Mouse (Mus musculus) A20 (cell line): ENCODE measurements at regions not wholly inside any gene's neighbourhood (a gene's known extent, or its start where the extent isn't known, plus 50 kb on each side); places are given as distances from the start of the nearest gene placed in this dataset.

Source experiments
- DNase-seq: peaks from one replicate; pipeline ENCODE4 v3.0.0-alpha.2; 2011; ENCODE audit warnings: low read depth, low spot score

- DNase-seq: no peak
These were observed 464.6 kb upstream of the Gm19410 start for GRCm38 (mm10) chr8:35300881-35301521.

- DNase-seq: no peak
These were observed 462.7 kb upstream of the Gm19410 start for GRCm38 (mm10) chr8:35302856-35303255.

GRCm38 (mm10) chr8:35321270-35321865 is 444.2 kb upstream of the Gm19410 start:
- no peak for DNase-seq

GRCm38 (mm10) chr8:35323180-35323975 is 442.2 kb upstream of the Gm19410 start:
- DNase-seq: no peak
